Mouse (Mus musculus) layer of hippocampus, adult 9-10 months (tissue): ENCODE data around the gene Dhx57.
"Not testable (repeated sequence)": the region's sequence is repeated elsewhere in the genome, so short reads cannot be mapped to it uniquely, and the experiment has no call there.

Experiments used
- DNase-seq: peaks from one replicate; pipeline ENCODE4 v3.0.0; 2022; ENCODE audit warnings: low spot score

Gene Dhx57

DNA sequence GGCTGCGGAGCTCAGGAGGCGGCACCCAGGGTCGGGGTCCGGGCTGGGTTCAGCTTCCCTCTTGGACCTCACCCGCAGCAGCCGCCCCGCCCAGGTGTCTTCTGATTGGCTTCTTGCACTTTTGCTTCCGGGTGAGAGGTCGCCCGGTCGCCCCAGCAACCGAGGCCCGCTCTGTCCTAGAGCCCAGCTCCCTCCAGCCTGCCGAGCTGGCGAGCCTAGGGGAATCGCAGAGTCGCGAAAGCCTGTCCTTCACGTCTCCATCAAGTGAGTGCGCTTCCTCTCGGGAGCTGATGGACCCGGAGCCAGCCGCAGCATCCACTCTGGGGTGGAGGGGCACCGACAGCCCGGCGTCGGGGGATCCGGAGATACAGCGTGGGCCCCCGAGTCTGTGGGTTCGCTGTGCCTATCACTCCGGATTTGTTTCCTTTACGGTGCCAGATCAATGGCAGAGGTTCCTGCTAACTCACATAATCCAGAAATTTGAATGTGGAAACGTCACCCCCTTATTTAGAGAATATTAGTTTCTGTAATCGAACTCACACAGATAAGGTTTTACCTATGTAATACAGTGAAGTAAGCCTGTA lies at the start of gene Dhx57, which contains the start of gene Morn2:
Gene Dhx57, minus strand, starts transcription at position 403 of the 584 bp plus-strand sequence.
Gene Morn2, plus strand, starts transcription at position 130 of the 584 bp plus-strand sequence.
- DNase-seq, result peak; percentile 82

DNA sequence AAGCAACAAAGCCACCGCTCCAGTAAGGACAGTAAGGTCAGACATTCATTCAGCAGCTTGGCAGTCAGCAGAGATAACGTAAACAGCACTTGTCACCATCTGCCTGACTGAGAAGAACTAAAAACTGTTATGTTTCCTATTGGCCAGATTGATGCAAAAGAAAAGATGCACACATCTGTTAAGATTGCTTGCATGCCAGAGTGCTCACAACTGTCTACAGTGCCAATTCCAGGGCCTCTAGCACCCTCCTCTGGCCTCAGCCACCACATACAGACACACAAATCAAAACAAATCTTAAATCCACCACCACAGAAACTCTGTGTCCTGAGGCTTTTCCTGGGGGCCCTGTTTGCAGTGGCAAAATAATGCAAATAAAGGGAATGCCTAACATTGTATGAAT lies 42.1 kb upstream of the Dhx57 start:
- no peak for DNase-seq

DNA sequence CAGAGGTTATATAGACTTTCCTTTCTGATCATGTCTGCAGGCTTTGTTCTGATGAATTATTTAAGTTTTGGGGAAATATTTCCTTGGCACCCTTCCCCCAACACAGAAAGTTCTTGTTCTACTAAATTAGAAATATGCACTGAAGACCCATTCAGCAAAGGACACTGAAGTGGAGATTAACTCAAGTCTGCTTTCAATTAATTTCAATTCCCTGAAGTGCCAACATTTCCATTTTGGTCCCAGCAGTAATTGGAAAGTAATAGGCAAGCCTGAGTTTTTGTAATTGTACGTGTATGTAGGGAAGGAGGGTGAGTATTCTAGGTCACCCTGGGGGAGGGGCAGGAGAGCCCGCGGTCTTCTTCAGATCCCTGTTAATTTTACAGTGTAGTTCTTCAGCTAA lies 36.2 kb upstream of the Dhx57 start:
- no peak for DNase-seq

DNA sequence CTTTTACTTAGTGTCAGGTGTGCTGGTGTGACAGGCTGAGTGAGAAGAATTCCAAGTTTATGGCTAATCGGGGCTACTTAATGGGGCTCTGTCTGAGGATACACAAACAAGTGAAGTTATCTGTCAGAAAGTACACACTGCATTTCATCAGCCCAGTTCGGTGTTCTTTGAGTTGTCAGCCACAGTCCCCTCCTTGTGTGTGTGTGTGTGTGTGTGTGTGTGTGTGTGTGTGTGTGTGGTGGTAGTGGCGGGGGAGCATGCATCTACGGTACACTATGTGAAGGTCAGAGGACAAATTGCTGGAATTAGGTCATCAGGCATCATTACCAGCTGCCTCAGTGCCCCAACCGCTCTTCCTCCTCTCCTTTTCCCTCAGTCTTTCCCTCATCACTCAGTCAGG lies 35.2 kb upstream of the Dhx57 start:
- DNase-seq, result no peak

DNA sequence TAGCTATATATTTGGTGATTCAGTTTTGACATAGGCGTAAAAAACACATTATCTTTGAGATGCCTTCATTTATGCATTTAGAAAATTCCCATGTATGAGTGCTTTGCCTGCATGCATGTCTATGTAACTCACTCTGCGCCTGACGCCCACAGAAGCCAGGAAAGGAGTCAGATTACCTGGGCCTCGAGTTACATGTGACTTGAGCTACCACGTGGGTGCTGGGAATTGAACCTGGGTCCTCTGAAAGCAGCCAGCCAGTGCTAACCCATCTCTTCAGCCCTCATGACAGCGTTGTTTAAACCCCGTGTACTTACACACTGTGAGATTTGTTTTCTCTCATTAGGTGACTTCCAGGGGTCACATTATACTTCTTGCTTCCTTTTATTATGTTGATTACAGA lies 34.2 kb upstream of the Dhx57 start:
- DNase-seq, result no peak

DNA sequence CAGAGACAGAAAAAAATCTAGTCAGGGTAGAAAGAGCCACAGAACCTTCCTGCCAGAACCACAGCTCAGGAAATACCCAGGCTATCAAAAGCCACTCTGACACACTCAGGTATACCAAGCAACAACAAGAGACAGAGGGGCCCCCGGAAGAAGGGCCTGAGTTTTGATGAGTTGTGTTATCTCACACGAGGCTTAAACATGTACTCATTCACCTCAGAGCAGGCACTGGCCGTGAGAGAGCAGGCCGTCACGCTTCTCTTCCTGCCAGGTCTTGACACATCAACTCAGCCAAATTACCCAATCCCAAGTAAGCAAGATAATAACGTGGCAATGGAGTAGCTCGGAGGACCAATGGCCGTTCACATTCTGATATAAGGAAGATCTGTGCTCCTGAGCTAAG lies 33.4 kb upstream of the Dhx57 start:
- DNase-seq, result no peak

DNA sequence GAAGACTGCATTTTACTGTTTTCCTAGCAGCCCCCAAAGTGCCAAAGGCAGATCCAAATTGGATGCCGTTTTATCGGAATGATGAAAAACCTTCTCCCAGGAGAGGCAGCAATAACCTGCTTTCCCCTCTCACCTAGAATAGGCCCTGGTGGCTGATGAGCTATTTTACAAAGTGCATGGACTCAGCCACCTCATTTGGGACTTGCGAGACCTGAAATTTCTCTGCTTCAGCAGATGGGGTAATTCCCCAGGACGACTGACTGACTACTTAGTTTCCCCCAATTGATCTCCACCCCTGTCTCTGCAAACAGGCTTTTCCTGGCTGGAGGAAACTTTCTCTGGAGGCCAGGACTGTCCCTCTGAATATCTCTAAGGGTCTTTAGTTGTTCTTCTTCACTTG lies 32.7 kb upstream of the Dhx57 start:
- DNase-seq, result no peak

DNA sequence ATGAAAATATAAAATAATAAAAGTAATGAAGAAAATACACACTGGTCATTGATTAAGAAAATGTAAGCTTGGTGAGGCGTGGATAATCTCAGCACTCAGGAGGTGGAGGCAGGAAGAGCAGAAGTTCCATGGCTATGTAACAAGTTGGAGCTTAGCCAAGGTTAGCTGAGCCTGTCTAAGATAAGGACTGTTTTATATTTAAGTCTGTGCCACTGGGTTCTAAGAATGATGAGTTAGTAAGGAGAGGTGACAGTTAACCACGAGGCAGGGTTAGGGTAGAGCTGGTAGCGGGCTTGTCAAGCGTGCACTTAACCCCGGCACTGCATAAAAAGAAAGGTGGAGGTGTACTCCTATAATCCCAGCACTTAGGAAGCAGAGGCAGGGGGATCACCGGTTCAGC lies 32.0 kb upstream of the Dhx57 start:
- no peak for DNase-seq

DNA sequence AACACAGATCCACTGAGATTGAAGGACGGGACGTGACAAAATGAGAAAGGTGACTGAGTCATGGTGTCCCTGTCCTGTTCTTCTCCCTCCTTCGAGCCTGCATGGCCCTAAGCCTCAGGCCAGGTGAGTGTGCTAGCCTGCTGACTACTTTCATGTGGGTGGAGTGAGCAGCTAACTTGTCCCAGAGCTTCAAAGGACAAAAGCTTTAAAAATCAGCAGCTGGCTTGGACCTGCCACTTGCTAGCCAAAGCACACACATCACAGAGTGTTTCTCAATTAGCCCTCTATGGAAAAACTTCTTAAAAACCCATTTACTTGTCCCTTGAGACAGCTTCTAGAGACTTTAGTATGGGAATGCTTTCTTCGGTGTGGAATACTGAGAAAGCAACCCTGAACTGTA lies 22.1 kb upstream of the Dhx57 start:
- DNase-seq, result no peak

DNA sequence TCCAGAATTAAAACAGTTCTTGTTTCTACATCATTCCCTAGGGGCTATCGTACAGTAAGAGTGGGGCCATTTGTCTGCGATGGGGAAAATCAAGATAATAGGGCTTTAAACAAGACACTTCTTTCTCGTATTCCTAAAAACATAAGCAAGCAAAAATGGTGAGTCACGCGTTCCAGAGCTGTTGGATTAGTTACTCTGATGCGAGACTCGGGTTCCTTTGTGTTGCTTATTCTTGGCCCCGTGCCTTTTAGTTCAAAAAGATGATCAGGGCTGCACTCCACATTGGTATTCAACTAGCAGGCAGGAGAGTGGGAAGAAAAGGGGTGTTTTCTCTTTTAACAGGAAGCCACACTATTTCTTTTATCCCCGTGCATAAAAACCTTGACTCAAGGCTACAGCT lies 21.5 kb upstream of the Dhx57 start:
- DNase-seq, result no peak

DNA sequence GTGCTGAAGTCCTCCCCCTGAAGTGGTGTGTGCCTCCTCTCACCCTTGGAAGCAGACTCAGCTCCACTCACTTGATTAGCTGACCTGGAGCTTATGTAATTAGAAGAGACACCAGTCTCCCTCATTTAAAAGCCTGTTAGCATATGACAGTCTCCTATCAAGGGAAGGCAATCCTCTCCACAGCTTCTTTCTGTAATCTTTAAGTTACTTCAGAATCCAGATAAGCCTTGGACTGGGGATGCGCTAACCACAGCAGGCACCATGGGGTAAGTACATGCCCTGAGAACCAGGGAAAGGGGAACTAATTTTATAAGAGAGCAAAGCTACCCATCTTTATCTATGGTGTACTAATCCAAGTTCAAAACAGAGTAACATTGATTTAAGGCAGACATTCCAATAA lies 17.0 kb upstream of the Dhx57 start, which contains the start of gene Arhgef33:
Gene Arhgef33, plus strand, starts transcription at position 157 of the 400 bp plus-strand sequence.
- DNase-seq, result no peak

DNA sequence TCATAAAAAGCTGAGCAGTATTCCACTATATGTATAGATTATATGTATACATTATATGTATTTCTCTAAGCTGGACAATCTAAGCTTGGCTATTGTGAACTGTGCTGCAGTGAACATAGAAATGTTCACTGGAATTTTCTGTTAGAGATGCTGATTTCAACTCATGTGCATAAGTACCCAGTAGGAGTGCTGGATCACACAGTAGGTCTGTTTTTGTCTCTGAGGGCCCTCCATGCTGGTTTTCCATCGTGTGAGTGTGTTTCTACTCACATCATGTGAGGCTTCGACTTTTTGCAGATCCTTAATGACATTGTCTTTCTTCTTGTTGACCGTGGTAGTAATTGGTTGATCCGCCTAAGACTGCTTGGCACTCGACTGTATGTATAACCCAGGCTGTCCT lies 8.6 kb upstream of the Dhx57 start:
- DNase-seq, result no peak

DNA sequence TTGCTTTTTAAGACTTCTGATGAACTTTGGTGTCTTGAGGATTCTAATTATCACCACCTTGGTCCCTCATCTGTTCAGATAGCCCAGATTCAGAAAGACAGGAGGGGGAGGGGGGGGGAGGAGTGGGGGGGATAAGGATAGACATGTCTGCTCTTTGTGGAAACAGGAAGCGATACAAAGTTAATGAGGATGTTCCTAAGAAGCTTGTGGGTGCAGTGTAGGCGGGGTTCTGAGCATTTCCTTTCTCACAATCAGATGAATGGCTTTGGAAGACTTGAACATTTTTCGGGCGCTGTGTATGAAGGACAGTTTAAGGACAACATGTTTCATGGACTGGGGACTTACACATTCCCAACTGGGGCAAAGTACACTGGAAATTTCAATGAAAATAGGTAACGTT lies 5.0 kb upstream of the Dhx57 start:
- no peak for DNase-seq

DNA sequence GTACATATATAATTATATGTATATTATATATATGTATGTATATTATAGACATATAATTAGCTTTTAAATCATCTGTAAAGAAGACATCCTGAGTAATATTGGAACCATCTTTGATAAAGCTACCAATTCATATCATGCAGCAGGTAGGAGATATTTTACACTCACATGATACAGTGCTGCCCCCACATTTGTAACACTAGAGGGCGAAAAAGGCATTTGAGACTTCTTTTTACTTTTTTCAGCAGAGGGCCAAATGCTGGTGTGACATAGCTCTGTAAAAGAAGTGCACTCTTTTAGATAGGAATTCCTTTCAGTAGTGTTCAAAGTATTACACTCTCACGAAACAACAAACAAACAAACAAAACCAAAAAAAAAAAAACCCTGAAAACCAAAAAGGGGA lies 872 bp upstream of the Dhx57 start:
- peak; percentile 32 for DNase-seq

DNA sequence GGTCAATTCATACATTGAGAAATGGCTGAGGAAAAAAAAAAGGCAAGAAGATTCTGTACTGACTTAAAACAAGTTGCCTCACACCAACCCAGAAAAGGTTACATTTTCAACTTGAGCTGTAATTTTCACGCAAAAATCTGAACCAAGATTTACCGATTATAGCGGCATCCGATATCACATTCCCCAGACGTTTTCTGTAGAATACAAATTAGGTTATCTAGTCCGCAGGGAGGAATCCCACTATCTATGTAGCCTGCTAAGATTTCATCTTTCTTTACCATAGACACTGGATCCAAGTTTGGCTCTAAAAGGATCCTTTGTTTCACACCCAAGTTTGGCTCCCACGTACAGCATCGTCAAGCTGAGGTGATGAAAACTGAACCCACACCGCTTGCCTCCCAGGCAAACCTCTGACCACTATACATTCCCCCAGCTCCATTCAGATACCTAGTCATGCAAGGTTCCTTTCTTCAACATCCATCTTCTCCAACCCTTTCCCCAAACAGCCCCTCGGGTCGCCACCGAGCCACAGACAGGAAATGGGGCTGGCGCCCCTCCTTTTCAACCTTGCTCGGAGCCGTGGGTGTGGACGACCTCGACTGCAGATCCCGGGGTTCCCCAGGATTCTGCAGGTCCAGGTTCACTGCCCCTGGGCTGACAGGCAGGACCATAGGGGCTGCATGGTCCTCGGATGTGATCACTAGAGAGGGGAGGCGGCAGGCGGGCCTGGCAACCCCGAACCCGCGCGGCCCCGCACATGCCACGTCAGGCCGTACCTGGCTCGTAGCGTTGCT lies 799 bp downstream of the Dhx57 start:
- DNase-seq, result no peak

DNA sequence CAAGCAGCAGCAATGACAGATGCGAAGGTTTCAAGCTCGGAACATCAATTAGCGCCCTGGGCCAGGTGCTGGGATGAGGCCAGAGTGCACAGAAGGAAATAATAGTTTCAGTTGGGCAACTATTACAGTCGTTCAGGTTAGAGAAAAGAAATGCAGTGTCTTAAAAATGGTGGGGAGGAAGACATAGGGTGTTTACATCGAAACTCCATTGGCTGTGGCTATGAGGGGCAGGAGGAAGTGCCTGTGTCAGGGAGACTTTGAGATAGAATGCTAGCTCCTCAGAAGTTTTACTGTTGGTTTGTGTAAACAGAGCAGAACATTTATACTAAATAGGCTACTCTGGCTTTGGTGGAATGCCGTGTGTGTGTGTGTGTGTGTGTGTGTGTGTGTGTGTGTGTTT lies 2.3 kb downstream of the Dhx57 start:
- DNase-seq, result no peak

DNA sequence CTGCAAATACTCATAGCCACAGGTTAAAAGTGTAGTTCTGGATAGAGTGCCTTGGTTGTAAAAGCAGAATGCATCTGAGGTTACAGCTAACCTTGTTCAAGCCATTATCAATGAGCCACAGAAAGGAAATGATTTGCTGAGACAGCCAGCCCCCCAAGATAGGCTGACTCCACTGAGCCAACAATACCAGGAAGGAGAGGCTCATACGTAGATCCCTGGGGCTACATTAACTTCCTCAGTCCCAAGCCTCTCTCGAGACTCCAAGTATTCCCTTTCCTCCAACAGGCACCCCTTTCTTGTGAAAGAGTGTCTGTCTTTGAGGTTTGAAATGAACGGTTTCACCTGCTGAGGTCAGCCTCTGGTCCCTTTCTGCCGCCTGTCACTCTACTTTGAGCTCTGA lies 5.8 kb downstream of the Dhx57 start:
- no peak for DNase-seq

DNA sequence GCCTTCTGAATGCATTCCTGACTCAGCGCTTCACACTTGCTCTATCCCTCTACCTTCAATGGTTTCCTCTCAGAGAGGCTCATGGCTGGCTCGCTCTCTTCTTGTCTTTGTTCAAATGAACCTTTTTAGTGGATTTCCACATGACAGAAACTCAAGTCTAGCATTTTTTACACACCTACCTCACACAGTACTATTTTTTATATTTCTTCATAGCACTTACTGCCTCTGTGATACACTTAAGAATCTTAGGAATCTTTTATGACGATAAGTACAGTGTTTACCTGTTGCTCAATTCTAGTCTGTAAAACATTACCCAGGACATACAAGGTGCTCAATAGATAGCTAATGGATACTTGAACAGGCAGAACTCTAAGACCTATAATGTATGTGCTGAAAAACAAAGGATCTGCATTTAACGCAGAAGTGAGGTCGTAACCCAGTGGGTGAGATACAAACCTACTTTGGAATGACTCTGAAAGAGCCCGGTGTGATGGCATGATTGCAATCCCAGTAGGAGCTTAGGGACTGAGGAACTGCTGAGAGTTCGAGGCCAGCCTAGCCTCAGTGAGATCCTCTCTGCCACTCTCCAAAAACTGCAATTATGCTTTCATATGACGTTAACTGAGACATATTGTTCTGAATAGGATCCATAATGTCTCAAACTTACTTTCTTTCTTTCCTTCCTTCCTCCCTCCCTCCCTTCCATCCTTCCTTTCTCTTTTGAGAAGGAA lies 10.8 kb downstream of the Dhx57 start:
- DNase-seq, result no peak

DNA sequence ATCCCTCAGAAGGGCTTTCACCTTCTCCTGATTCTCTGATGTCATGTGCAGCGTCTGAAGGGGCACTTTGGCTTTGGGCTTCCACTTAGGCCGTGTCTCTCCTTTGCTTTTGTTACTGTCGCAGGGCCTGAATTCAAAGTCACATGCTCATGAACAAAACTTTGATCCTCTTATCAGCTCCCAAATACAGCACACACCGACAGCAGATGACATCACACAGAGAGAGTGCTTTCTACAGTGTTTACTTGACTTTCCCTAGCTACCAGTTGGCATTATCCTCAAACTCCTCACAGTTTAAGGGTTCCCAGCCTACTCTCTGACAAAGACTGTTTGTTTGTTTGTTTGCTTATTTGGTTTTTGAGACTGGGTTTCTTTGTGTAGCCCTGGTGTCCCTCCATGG lies 12.0 kb downstream of the Dhx57 start:
- no peak for DNase-seq

DNA sequence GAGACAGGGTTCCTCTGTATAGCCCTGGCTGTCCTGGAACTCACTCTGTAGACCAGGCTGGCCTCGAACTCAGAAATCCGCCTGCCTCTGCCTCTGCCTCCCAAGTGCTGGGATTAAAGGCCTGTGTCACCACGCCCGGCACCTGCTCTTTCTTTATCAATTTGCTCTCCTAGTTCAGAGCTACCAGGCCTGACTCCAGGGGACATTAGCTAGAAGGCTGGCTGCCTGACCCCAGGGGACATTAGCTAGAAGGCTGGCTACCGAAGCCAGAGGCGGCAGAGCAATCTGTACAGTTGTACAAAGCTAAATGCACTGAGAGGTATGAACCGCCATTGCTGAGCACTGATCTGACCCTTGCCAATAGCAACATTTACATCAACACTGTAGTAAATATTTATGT lies 19.7 kb downstream of the Dhx57 start:
- not testable (repeated sequence) for DNase-seq

DNA sequence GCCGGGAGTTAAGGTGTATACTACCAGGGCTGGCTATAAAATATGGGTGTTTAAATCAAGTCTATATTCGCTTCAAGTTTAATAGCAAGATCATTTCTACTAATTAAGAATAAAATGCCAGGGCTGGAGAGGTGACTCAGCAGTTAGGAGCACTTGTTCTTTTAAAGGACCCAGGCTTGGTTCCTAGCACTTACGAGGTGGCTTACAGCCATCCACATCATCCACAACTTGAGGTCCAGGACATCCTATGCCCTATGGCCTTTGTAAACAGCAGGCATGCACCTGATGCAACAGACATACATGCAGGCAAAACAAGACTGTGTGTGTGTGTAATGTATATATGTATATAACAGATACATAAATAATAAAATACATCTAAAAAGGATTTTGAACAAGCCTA lies 22.1 kb downstream of the Dhx57 start:
- DNase-seq, result no peak

DNA sequence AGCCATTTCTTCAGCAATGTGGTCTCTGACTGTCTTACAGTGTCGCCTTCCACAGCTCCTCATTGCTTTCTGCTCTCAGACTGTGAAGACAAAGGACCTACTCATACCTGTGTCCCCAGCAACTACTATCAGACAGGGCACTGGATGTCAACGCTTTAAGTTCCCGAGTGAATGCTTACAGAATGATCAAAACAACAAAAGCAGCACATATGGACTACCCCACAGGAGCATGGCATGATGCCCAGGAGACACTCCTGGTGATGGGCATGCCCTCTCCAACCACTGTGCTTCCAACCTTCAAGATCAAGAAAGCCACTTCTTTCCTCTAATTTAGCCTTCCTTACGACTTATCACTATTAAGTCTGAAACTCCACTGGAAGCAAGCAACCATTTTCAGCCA lies 23.2 kb downstream of the Dhx57 start:
- no peak for DNase-seq

DNA sequence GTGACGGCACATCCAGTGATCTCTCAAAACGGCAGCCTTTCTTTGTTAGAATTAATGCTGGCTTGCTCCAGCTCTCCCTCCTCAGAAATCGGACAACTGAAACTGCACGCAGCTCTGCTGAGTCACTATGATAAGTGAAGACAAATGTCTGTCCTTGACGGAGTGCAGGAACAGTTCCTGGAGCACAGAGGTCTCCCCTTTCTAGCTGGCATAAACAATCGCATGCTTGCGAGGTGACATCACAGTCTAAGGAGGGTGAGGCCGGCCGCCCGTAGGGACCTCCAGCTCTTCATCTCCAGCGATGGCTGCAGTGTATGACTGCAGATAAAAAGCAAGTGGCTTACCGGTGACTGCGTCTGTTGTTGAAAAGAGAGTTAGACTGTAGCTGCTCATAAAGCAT lies 35.1 kb downstream of the Dhx57 start:
- DNase-seq, result no peak
